Mouse (Mus musculus): ENCODE measurements around the gene Olfr1099. TPM values are rescaled to one million over a fixed set of nuclear protein-coding genes. Genes with fewer than 3 reads are reported as not detected.

Olfr1099 gene
- polyA plus RNA-seq (2015; fragmentation: Nextera tagmentation; extraction: Ambion mirVana): not detected in 2 replicates

DNA sequence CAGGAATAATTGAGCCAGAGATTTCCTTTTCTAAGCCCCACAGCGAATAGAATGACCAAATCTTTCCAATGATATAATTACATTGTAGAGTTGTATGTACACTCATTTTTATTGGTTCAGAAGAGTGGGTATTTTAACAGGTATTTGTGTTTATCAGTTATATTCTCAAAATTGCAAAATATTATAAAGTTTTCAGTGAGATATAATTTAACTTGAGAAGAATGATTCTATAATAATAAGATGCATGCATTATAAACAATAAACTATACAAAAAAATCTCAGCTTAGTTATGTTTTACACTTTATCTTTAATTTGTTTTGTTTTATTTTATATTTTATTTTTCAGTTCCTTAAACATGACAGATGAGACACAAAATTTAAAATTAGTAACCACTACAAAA lies at the start of gene Olfr1099:
Gene Olfr1099 (minus strand): TSS at position 101 of the 400 bp plus-strand sequence.
- Histone ChIP-seq H3K27ac (replicated peaks) (no peak within 1 kb of the TSS), H3K9ac (no peak within 1 kb of the TSS), H3K4me3 (replicated peaks) (no peak within 1 kb of the TSS), H3K4me1 (replicated peaks) (no peaks in the 10 kb centered on the region), H3K4me2 (no peak within 1 kb of the TSS), H3K27me3 (no peaks in the 10 kb centered on the region), H3K36me3 (replicated peaks) (no peaks in the 10 kb centered on the region), H3K9me3 (replicated peaks) (no peaks in the 10 kb centered on the region)
- WGBS (ENCODE audit: insufficient replicate concordance): 50% methylated on average over 1 of the region's 1 CpGs
- ATAC-seq (ENCODE audit: insufficient read depth): no peak

DNA sequence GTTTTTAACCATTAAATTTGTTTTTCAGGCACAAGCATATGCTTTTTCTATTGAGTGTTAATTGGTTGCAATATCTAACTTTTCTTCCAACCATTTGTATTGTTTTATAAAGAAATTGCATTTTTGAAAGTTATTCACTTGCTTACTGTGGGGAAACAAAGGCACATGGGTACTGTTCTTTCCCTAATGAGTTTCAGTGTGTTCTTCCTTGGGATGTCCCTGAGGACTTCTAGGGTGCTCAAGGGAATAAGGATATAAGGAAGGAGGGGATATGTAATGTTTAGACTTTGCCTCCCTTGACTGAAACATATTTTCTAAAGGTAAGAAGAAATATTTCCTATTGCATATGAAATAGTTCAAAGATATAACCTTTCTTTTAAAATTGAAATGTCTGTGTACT lies 37.6 kb upstream of the Olfr1099 start, which contains the start of gene Olfr1102:
Gene Olfr1102 (plus strand): TSS at position 301 of the 400 bp plus-strand sequence.
- no peak within 1 kb of the TSS for H3K4me3 ChIP-seq (replicated peaks)
- no peak within 1 kb of the TSS for H3K4me2 ChIP-seq
- no peaks in the 10 kb centered on the region for H3K36me3 ChIP-seq (replicated peaks)
- no peak within 1 kb of the TSS for H3K27ac ChIP-seq (replicated peaks)
- no peaks in the 10 kb centered on the region for H3K4me1 ChIP-seq (replicated peaks)
- H3K9me3 ChIP-seq (replicated peaks): no peaks in the 10 kb centered on the region
- no peak within 1 kb of the TSS for H3K9ac ChIP-seq
- no peaks in the 10 kb centered on the region for H3K27me3 ChIP-seq
- no peak for ATAC-seq (ENCODE audit: insufficient read depth)

GRCm38 (mm10) chr2:86991121-86991520 lies 30.6 kb upstream of the Olfr1099 start, which contains the start of gene Olfr1101:
Olfr1101 (minus strand) TSS chr2:86991221.
- H3K4me1 ChIP-seq (replicated peaks): no peaks in the 10 kb centered on the region
- H3K9ac ChIP-seq: no peak within 1 kb of the TSS
- WGBS (ENCODE audit: insufficient replicate concordance): 51% methylated on average over 3 of the region's 3 CpGs
- no peaks in the 10 kb centered on the region for H3K36me3 ChIP-seq (replicated peaks)
- no peak within 1 kb of the TSS for H3K4me3 ChIP-seq (replicated peaks)
- no peaks in the 10 kb centered on the region for H3K9me3 ChIP-seq (replicated peaks)
- no peaks in the 10 kb centered on the region for H3K27me3 ChIP-seq
- no peak within 1 kb of the TSS for H3K4me2 ChIP-seq
- H3K27ac ChIP-seq (replicated peaks): no peak within 1 kb of the TSS
- ATAC-seq (ENCODE audit: insufficient read depth): no peak

DNA sequence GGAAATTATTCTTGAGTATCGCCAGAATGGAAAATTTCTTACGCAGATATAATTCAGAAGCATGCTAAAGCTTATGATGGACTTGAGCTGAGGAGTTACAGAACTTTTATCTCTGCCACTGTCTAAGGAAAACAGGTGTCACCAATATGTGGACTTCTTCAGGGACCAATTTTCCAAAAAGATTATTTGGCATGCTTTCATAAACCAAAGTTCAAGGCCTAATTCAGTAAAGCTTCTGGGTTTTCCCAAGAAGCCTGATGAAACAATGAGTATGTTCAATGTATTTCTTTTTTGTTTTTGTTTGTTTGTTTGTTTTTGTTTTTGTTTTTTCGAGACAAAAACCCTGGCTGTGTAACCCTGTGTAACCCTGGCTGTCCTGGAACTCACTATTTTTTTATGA lies 19.4 kb upstream of the Olfr1099 start, which contains the start of gene Olfr1100:
Gene Olfr1100 (minus strand): TSS at position 101 of the 400 bp plus-strand sequence.
- Histone ChIP-seq H3K4me3 (replicated peaks) (no peak within 1 kb of the TSS), H3K9me3 (replicated peaks) (no peaks in the 10 kb centered on the region), H3K4me2 (no peak within 1 kb of the TSS), H3K36me3 (replicated peaks) (no peaks in the 10 kb centered on the region), H3K4me1 (replicated peaks) (no peaks in the 10 kb centered on the region), H3K27me3 (no peaks in the 10 kb centered on the region), H3K9ac (no peak within 1 kb of the TSS), H3K27ac (replicated peaks) (no peak within 1 kb of the TSS)
- WGBS (ENCODE audit: insufficient replicate concordance): 61% methylated on average over 3 of the region's 3 CpGs
- ATAC-seq (ENCODE audit: insufficient read depth): no peak

- Histone ChIP-seq H3K4me2 (no peak overlapping the region), H3K27me3 (no peaks in the 10 kb centered on the region), H3K27ac (replicated peaks) (no peak overlapping the region), H3K9me3 (replicated peaks) (no peaks in the 10 kb centered on the region), H3K4me3 (replicated peaks) (no peak overlapping the region), H3K36me3 (replicated peaks) (no peaks in the 10 kb centered on the region), H3K9ac (no peak overlapping the region), H3K4me1 (replicated peaks) (no peaks in the 10 kb centered on the region)
- ATAC-seq (ENCODE audit: insufficient read depth): no peak
Observed at GRCm38 (mm10) chr2:86926557-86926956, 33.9 kb downstream of the Olfr1099 start.

DNA sequence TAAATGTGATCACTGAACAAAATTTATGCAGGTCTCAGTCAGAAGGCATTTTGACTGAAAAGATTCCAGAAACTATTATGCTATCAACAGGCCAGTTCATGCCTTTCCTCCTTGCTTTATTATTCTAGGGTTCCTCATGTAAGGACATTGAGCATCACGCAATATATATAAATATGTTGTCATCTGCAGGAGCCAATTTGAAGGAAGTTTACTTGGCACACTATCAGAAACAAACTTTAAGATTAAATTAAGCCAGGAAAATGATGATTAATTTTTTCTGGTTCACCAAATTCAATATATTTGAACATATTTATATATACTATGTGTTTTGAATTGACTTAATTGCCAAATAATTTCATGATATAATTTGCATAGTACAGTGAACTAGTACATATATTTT lies 36.0 kb downstream of the Olfr1099 start, which contains the start of gene Olfr1098:
Gene Olfr1098 (minus strand): TSS at position 101 of the 400 bp plus-strand sequence.
- no peaks in the 10 kb centered on the region for H3K9me3 ChIP-seq (replicated peaks)
- H3K4me2 ChIP-seq: no peak within 1 kb of the TSS
- H3K27ac ChIP-seq (replicated peaks): no peak within 1 kb of the TSS
- H3K4me3 ChIP-seq (replicated peaks): no peak within 1 kb of the TSS
- no peaks in the 10 kb centered on the region for H3K36me3 ChIP-seq (replicated peaks)
- WGBS (ENCODE audit: insufficient replicate concordance): 74% methylated on average over 1 of the region's 1 CpGs
- no peak for ATAC-seq (ENCODE audit: insufficient read depth)
- H3K9ac ChIP-seq: no peak within 1 kb of the TSS
- H3K27me3 ChIP-seq: no peaks in the 10 kb centered on the region
- H3K4me1 ChIP-seq (replicated peaks): no peaks in the 10 kb centered on the region

DNA sequence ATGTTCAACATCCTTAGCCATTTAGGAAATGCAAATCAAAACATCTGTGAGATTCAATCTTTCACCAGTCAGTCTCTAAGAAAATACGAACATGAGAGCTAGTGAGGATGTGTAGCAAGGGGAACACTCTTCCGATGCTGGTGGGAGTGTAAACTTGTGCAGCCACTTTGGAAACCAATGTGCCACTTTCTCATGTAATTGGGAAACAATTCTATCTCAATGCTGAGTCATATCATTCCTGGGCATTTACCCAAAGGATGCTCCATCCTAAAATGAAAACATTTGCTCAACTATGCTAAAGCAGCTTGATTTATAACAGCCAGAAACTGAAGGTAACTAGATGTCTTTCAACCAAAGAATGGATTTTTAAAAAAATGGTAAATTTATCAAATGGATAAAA lies 54.8 kb downstream of the Olfr1099 start:
- Histone ChIP-seq H3K9ac (no peak overlapping the region), H3K27ac (replicated peaks) (no peak overlapping the region), H3K27me3 (no peaks in the 10 kb centered on the region), H3K36me3 (replicated peaks) (no peaks in the 10 kb centered on the region), H3K9me3 (replicated peaks) (no peaks in the 10 kb centered on the region), H3K4me3 (replicated peaks) (no peak overlapping the region), H3K4me1 (replicated peaks) (no peaks in the 10 kb centered on the region), H3K4me2 (no peak overlapping the region)
- 64% methylated on average over 2 of the region's 2 CpGs for WGBS (ENCODE audit: insufficient replicate concordance)
- ATAC-seq (ENCODE audit: insufficient read depth): no peak

Other genes starting within 250 kb of the Olfr1099 start
- gene Olfr1089, start 227.0 kb downstream of the Olfr1099 start, polyA plus RNA-seq (2015; fragmentation: Nextera tagmentation; extraction: Ambion mirVana): not detected in 2 replicates
- gene Olfr1090, start 201.7 kb downstream of the Olfr1099 start, polyA plus RNA-seq (2015; fragmentation: Nextera tagmentation; extraction: Ambion mirVana): not detected in 2 replicates
- gene Olfr1093, start 178.2 kb downstream of the Olfr1099 start, polyA plus RNA-seq (2015; fragmentation: Nextera tagmentation; extraction: Ambion mirVana): not detected in 2 replicates
- gene Olfr141, start 150.7 kb downstream of the Olfr1099 start, polyA plus RNA-seq (2015; fragmentation: Nextera tagmentation; extraction: Ambion mirVana): not detected in 2 replicates
- not detected in 2 replicates for gene Olfr1094, start 136.0 kb downstream of the Olfr1099 start, polyA plus RNA-seq (2015; fragmentation: Nextera tagmentation; extraction: Ambion mirVana)
- not detected in 2 replicates for gene Olfr1095, start 109.0 kb downstream of the Olfr1099 start, polyA plus RNA-seq (2015; fragmentation: Nextera tagmentation; extraction: Ambion mirVana)
- gene Gm13723, start 85.9 kb downstream of the Olfr1099 start, polyA plus RNA-seq (2015; fragmentation: Nextera tagmentation; extraction: Ambion mirVana): not detected in 2 replicates
- not detected in 2 replicates for gene Olfr1097, start 68.5 kb downstream of the Olfr1099 start, polyA plus RNA-seq (2015; fragmentation: Nextera tagmentation; extraction: Ambion mirVana)
- gene Olfr1098, start 36.1 kb downstream of the Olfr1099 start, polyA plus RNA-seq (2015; fragmentation: Nextera tagmentation; extraction: Ambion mirVana): not detected in 2 replicates
- gene Olfr1100, start 19.3 kb upstream of the Olfr1099 start, polyA plus RNA-seq (2015; fragmentation: Nextera tagmentation; extraction: Ambion mirVana): not detected in 2 replicates
- gene Olfr1101, start 30.5 kb upstream of the Olfr1099 start, polyA plus RNA-seq (2015; fragmentation: Nextera tagmentation; extraction: Ambion mirVana): not detected in 2 replicates
- gene Olfr1102, start 37.7 kb upstream of the Olfr1099 start, polyA plus RNA-seq (2015; fragmentation: Nextera tagmentation; extraction: Ambion mirVana): not detected in 2 replicates
- gene Olfr1104, start 66.4 kb upstream of the Olfr1099 start, polyA plus RNA-seq (2015; fragmentation: Nextera tagmentation; extraction: Ambion mirVana): not detected in 2 replicates
- not detected in 2 replicates for gene Olfr1105, start 75.8 kb upstream of the Olfr1099 start, polyA plus RNA-seq (2015; fragmentation: Nextera tagmentation; extraction: Ambion mirVana)
- gene Olfr1106, start 91.6 kb upstream of the Olfr1099 start, polyA plus RNA-seq (2015; fragmentation: Nextera tagmentation; extraction: Ambion mirVana): not detected in 2 replicates
- gene Olfr1107, start 115.1 kb upstream of the Olfr1099 start, polyA plus RNA-seq (2015; fragmentation: Nextera tagmentation; extraction: Ambion mirVana): not detected in 2 replicates
- gene Olfr1109, start 135.3 kb upstream of the Olfr1099 start, polyA plus RNA-seq (2015; fragmentation: Nextera tagmentation; extraction: Ambion mirVana): not detected in 2 replicates
- not detected in 2 replicates for gene Olfr259, start 153.9 kb upstream of the Olfr1099 start, polyA plus RNA-seq (2015; fragmentation: Nextera tagmentation; extraction: Ambion mirVana)
- gene Olfr1110, start 179.6 kb upstream of the Olfr1099 start, polyA plus RNA-seq (2015; fragmentation: Nextera tagmentation; extraction: Ambion mirVana): not detected in 2 replicates
- not detected in 2 replicates for gene Olfr1111, start 191.9 kb upstream of the Olfr1099 start, polyA plus RNA-seq (2015; fragmentation: Nextera tagmentation; extraction: Ambion mirVana)
- not detected in 2 replicates for gene Olfr1112, start 227.1 kb upstream of the Olfr1099 start, polyA plus RNA-seq (2015; fragmentation: Nextera tagmentation; extraction: Ambion mirVana)
- gene Olfr1113, start 248.3 kb upstream of the Olfr1099 start, polyA plus RNA-seq (2015; fragmentation: Nextera tagmentation; extraction: Ambion mirVana): not detected in 2 replicates

Measured in liver, embryonic 15.5 days (tissue).